Mouse (Mus musculus): ENCODE data around the gene Smc1a. TPM values are rescaled to one million over a fixed set of nuclear protein-coding genes. Genes with fewer than 3 reads are reported as not detected.

The Smc1a gene
- 71.4 and 76.8 TPM in 2 replicates for polyA plus RNA-seq (2015; fragmentation: Nextera tagmentation; extraction: Ambion mirVana)

DNA sequence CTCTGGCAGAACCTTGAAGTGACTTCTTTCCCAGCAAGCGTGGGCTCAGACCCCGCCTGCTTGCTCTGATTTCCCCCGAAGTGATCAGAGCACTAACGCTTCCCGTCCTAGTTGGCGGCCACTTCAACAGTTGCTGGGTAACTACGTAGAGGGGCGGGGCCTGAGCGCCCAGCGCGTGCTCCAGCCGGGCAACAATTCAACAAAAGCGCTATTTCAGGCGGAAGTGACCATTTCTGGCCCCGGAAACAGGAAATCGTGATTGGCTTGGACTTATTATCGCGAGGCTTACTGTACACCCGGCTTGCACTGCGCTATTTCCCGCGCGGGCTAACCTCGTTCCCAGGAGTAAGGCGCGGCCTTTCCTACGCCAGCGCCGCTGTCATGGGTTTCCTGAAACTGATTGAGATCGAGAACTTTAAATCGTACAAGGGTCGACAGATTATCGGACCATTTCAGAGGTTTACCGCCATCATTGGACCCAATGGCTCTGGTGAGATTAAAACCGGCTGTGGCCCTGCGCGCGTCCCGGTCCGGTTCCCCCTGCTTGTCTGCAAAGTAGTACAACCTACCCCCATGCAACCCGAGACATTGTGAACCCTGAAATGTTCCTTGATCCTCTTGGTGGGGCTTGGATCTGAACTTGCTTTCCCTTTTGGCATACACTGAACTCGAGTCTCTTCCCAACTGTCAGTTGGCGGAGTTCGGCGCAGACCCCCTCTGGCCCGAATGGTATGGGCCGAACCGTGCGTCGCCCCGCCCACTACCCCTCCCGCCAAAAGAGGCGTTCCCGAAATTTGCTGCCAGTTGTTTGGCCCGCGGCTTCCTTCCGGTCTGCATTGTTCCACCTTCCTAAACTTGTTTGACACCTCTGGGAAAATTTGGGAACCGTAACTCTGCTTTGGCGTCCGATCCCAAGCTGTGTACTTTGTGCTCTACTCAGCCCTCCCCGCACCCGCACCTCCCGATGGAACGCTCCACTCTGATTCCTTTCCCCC lies at the start of gene Smc1a, which contains the start of gene Ribc1:
Gene Smc1a, plus strand, starts transcription at position 278 of the 995 bp plus-strand sequence.
Gene Ribc1, minus strand, starts transcription at position 145 of the 995 bp plus-strand sequence.

DNA sequence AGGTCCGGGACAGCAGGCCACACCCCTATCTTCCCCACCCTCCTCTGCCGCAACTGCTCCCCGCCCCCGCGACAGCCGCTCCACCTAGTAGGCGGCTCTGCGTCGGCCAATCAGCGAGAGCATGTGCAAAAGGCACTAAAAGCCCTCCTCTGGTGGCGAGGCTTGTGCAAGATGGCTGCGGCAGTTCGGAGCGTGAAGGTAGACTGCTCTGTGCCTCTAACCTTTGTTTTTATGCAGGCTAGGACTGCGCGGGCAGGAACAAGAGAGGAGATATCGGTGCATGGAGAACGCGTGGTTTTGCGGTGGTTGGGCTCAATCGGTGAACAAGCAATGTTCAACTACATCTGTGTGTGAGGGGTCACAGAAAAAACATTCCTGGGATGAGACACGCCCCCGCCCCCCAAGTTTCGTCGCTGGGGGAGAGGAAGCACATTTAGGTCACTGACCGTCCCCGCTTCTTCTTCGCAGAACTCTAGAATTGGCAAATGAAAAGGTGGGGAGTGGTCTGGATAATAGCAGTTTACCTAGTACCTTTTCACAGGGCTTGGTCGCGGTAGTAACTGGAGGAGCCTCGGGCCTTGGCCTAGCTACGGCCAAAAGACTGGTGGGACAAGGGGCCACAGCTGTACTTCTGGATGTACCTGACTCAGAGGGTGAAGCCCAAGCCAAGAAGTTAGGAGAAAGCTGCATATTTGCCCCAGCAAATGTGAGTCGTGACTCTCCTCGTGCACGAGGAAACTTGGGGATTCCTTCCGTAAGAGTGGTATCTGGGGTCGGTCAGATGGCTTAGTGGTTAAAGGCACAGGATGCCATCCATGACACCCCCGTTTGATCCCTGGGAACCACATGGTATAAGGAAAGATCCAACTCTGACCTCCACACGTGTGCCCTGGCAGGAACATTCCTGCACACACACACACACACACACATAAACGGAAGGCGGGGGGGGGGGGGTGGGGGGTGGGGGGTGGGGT lies 14.2 kb upstream of the Smc1a start, which contains the start of gene Hsd17b10:
Gene Hsd17b10, plus strand, starts transcription at position 109 of the 974 bp plus-strand sequence.

Other genes with a start within 250 kb of the Smc1a start
- 14.7 and 16.8 TPM in 2 replicates for gene Huwe1, start 215.6 kb upstream of the Smc1a start, polyA plus RNA-seq (2015; fragmentation: Nextera tagmentation; extraction: Ambion mirVana)
- 72.2 and 79.0 TPM in 2 replicates for gene Hsd17b10, start 14.6 kb upstream of the Smc1a start, polyA plus RNA-seq (2015; fragmentation: Nextera tagmentation; extraction: Ambion mirVana)
- 3.1 and 3.6 TPM in 2 replicates for gene Ribc1, start 133 bp upstream of the Smc1a start, polyA plus RNA-seq (2015; fragmentation: Nextera tagmentation; extraction: Ambion mirVana)
- gene Iqsec2, start 127.8 kb downstream of the Smc1a start, polyA plus RNA-seq (2015; fragmentation: Nextera tagmentation; extraction: Ambion mirVana) = 1.5 and 1.9 TPM in 2 replicates
- 15.4 and 17.0 TPM in 2 replicates for gene Kdm5c, start 216.6 kb downstream of the Smc1a start, polyA plus RNA-seq (2015; fragmentation: Nextera tagmentation; extraction: Ambion mirVana)

Data from spleen, postnatal 0 days (tissue).